Mouse (Mus musculus) liver, adult 2 months (tissue): ENCODE data around the gene Chpf.

ENCODE experiments used
- CTCF ChIP-seq: fragments of 200-500 bp; IDR thresholded peaks from 2 replicates; pipeline ENCODE4 v1.5.1; 2011; ENCODE audit warnings: low read depth, low read length, control low read depth
- POLR2A ChIP-seq: fragments of 200-500 bp; IDR thresholded peaks from 2 replicates; pipeline ENCODE4 v1.6.1; 2011; ENCODE audit warnings: low read length, control low read depth; ENCODE audit not compliant: insufficient read depth; ENCODE audit errors: extremely low read depth

DNA sequence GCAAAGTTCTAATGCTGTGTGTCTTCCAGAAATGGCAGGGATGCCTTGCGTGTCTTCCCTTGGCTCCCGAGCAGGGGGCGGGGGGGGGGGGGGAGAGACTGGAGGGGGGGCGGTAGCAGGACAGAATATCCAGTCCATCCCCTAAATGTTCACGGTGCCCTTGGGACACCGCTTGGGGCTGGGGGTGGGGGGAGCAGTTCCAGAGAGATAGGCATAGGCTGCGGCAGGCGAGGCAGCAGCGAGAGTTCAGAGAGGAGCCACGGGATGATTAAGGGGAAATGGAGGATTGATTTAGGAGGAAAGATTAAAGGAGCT, 21.4 kb downstream of the Chpf start:
- TF ChIP-seq CTCF (no peak), POLR2A (no peak)
